Mouse (Mus musculus) ovary, postnatal 14 days (tissue): ENCODE results near the gene Bnipl.
"Not testable (repeated sequence)": the region's sequence is repeated elsewhere in the genome, so short reads cannot be mapped to it uniquely, and the experiment has no call there.

Experiments
- DNase-seq: peaks from one replicate; pipeline ENCODE4 v3.0.0; 2022; ENCODE audit warnings: low spot score

Gene Bnipl

GRCm38 (mm10) chr3:95212889-95213608, 37.9 kb downstream of the Bnipl start:
- DNase-seq = not testable (repeated sequence)

GRCm38 (mm10) chr3:95210585-95210984, 40.4 kb downstream of the Bnipl start:
- DNase-seq = no peak

GRCm38 (mm10) chr3:95208286-95208685, 42.7 kb downstream of the Bnipl start:
- no peak for DNase-seq

GRCm38 (mm10) chr3:95203880-95204279, 47.1 kb downstream of the Bnipl start:
- DNase-seq = no peak

- DNase-seq = no peak
These were observed 50.4 kb downstream of the Bnipl start for GRCm38 (mm10) chr3:95200562-95200961.

GRCm38 (mm10) chr3:95200132-95200531, 50.9 kb downstream of the Bnipl start:
- DNase-seq = no peak

GRCm38 (mm10) chr3:95199101-95199500, 51.9 kb downstream of the Bnipl start:
- DNase-seq = no peak

- DNase-seq = no peak
These were observed 55.2 kb downstream of the Bnipl start for GRCm38 (mm10) chr3:95195772-95196171.

GRCm38 (mm10) chr3:95194721-95195135, 56.3 kb downstream of the Bnipl start:
- DNase-seq = no peak
